Mouse (Mus musculus) midbrain, embryonic 12.5 days (tissue): ENCODE measurements around the gene Trip10. TPM values are rescaled to one million over a fixed set of nuclear protein-coding genes. Genes with fewer than 3 reads are reported as not detected.
A peak's percentile ranks its signal among the peaks of the same experiment; 100 is the strongest.

Source experiments
- ATAC-seq: fragments of 200-750 bp; cut with Nextera tagmentation; 2 replicates; pipeline ENCODE4 v1.8.0; 2017; ENCODE audit warnings: low read depth, moderate TSS enrichment, moderate library complexity; ENCODE audit not compliant: low FRiP score
- H3K27ac ChIP-seq: fragments of 300-500 bp; sonication (generic); replicated peaks from 2 replicates; pipeline ENCODE4 v1.5.1; 2016; ENCODE audit warnings: mild to moderate bottlenecking
- H3K27me3 ChIP-seq: fragments of 300-500 bp; sonication (generic); 2 replicates; pipeline ENCODE4 v1.6.1; 2016; ENCODE audit warnings: mild to moderate bottlenecking
- H3K36me3 ChIP-seq: fragments of 300-500 bp; sonication (generic); 2 replicates; pipeline ENCODE4 v1.6.1; 2016
- H3K4me1 ChIP-seq: fragments of 300-500 bp; sonication (generic); 2 replicates; pipeline ENCODE4 v1.6.1; 2016
- H3K4me2 ChIP-seq: fragments of 300-500 bp; sonication (generic); replicated peaks from 2 replicates; pipeline ENCODE4 v1.6.1; 2016; ENCODE audit warnings: mild to moderate bottlenecking, moderate library complexity
- H3K4me3 ChIP-seq: fragments of 300-500 bp; sonication (generic); 2 replicates; pipeline ENCODE4 v1.5.1; 2016; ENCODE audit warnings: mild to moderate bottlenecking
- H3K9ac ChIP-seq: fragments of 300-500 bp; sonication (generic); replicated peaks from 2 replicates; pipeline ENCODE4 v1.6.1; 2016; ENCODE audit warnings: mild to moderate bottlenecking, moderate library complexity
- H3K9me3 ChIP-seq: fragments of 300-500 bp; sonication (generic); 2 replicates; pipeline ENCODE4 v1.6.1; 2016; ENCODE audit warnings: mild to moderate bottlenecking
- WGBS: fragments of 180-500 bp; shearing (Covaris S2); methylation state at CpG from one replicate; pipeline ENCODE4 v1.1.7; 2016; 5-methylcytosine and 5-hydroxymethylcytosine counted together
- polyA plus RNA-seq: library from polyadenylated mRNA; unstranded; fragments of >200 nt; fragmentation: Nextera tagmentation; extraction: Ambion mirVana; gene quantifications from 2 replicates; pipeline ENCODE4 v1.2.1, GENCODE M21; 2016

Trip10 gene
- polyA plus RNA-seq: 23.5 and 26.6 TPM in 2 replicates

DNA sequence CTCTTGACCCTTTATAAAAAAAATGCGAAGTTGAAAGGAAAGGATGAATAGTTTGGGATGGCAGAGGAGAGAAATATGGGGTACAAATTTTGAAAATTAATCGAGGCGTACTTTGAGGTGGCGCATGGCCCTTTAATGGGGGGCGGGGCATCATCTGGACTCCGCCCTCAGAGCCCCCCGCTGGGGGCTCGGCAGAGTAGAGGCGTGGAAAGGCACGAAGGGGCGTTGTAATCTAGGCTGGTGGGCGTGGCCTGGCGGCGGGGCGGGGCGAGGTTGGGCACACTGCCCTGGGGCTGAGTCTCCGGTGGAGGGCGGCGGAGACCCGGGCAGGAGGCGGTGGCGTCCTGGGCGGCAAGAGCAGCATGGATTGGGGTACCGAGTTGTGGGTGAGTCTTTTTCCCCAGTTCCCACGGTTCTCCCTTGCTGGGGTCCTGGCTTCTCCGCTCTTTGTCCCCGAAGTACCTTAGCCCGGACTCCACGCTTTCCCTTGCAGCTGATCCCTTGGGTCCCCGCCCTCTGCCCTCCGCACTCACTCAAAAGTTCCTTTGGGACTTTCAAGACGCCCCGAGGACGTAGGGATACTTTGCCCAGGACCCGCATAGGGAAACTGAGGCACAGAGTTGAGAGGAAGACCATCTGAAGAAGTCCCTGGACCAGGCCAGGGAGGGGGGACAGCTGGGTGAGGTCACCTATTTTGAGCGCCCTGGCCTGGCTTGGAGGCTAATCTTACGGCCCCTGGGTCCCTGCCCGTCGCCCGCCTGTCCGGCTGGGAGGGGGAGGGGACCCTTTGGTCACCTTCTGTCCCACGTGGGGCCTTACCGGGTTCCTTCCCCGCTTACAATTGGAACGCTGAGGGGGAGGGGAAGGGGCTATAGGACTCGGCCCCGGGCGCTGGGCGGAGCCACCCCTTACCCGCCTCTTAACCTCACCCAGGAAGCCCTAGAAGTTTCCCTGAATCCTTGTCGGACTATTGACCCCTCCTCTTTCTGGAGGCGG, at the start of gene Trip10:
TSS of gene Trip10 (plus strand) at position 270 of the 996 bp plus-strand sequence.
- Histone ChIP-seq H3K27ac (peak within 1 kb of the TSS; percentile 85), H3K9me3 (no peaks in the 10 kb centered on the region), H3K36me3 (peaks cover 18% of the 10 kb centered on the region), H3K4me3 (peak within 1 kb of the TSS; percentile 71), H3K9ac (peak within 1 kb of the TSS; percentile 66), H3K4me2 (peak within 1 kb of the TSS; percentile 93), H3K27me3 (no peaks in the 10 kb centered on the region), H3K4me1 (peaks cover 32% of the 10 kb centered on the region)
- peak; percentile 20 for ATAC-seq
- WGBS: under 1% methylated on average over 46 of the region's 52 CpGs

DNA sequence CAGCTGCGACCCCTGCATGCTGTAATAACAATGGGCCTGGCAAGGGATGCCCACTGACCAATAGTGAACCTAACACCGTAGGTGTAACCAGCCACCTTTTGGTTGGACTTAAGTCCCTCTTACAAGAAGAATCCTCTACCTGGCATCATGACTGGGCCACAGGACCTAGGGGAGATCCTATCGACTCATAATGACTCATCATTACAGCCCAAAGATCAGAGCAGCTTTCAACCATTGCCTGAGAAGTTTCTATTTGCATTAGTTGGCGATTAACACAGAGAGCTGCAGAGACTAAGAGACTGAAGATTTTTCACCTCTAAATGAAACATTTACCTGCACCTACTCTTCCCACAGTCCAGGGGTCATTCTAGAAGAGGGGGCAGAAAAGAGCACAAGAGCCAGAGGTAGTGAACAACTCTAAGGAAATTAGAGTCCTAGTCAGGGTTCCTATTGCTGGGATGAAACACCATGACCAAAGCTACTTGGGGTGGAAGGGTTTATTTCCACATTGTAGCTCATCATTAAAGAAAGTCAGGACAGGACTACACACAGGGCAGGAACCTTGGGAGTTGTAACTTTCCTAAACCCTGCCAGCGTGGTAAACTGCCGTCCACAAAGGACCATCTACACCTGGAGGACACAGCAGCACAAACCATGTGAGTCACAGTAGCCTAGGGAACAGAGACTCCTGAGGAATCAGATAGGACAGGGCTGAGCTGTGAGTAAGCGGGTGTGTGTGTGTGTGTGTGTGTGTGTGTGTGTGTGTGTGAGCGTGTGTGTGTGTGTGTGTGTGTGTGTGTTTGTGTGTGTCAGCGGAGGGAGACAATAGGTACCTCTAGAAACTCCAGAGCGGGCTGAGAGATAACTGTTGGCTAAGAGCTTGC, 47.2 kb upstream of the Trip10 start:
- H3K27ac ChIP-seq: no peak overlapping the region
- H3K27me3 ChIP-seq: peaks cover 4% of the 10 kb centered on the region; the same call in 1 of the 2 replicates
- no peak overlapping the region for H3K9ac ChIP-seq
- H3K9me3 ChIP-seq: no peaks in the 10 kb centered on the region
- no peak for ATAC-seq
- WGBS: 83% methylated on average over 9 of the region's 10 CpGs
- H3K4me3 ChIP-seq: no peak overlapping the region
- no peaks in the 10 kb centered on the region for H3K36me3 ChIP-seq
- no peaks in the 10 kb centered on the region for H3K4me1 ChIP-seq
- H3K4me2 ChIP-seq: no peak overlapping the region

DNA sequence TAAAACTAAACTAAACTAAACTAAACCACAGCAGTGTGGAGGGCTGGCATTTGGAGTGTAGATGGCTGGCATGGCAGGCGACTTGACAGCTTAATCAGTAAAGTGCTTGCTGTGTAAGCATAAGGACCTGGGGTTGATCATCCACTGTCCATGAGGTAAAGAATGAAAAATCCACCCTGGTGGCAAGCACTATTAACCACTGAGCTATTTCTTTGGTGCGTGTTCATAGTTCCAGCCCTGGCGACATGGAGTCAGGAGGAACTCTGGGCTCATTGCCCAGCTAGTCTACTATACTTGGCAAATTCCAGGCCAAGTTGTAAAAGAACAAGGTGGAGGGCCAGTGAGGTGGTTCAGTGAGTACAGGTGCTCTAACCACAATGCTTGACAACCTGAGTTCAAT, 41.3 kb upstream of the Trip10 start:
- Histone ChIP-seq H3K4me2 (no peak overlapping the region), H3K9ac (no peak overlapping the region), H3K27ac (no peak overlapping the region), H3K4me1 (no peaks in the 10 kb centered on the region), H3K9me3 (no peaks in the 10 kb centered on the region), H3K27me3 (no peaks in the 10 kb centered on the region), H3K36me3 (no peaks in the 10 kb centered on the region), H3K4me3 (no peak overlapping the region)
- ATAC-seq: no peak
- 83% methylated on average over 3 of the region's 3 CpGs for WGBS

DNA sequence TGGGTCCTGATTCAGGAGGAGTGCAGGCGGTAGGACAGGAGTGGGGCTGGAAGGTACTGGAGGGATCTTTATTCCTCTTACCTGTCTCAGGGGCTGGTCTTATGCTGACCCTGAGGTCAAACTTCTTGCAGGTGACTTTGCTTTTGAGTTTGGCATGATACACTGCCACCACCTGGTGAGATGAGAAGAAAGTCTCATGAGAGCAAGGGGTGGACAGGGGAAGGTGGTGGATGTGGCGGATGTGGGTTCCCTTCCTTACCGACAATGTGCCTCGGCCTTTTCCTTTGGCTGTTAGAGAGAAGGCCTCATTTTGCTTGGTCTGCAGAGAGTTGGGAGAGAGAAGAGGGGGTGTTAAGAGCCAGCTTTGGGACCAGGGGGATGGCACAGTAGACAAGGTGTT, 39.9 kb upstream of the Trip10 start:
- no peaks in the 10 kb centered on the region for H3K36me3 ChIP-seq
- no peak for ATAC-seq
- no peak overlapping the region for H3K4me3 ChIP-seq
- H3K4me2 ChIP-seq: no peak overlapping the region
- no peaks in the 10 kb centered on the region for H3K27me3 ChIP-seq
- H3K4me1 ChIP-seq: no peaks in the 10 kb centered on the region
- H3K27ac ChIP-seq: no peak overlapping the region
- H3K9me3 ChIP-seq: no peaks in the 10 kb centered on the region
- H3K9ac ChIP-seq: no peak overlapping the region
- 86% methylated on average over 4 of the region's 4 CpGs for WGBS

DNA sequence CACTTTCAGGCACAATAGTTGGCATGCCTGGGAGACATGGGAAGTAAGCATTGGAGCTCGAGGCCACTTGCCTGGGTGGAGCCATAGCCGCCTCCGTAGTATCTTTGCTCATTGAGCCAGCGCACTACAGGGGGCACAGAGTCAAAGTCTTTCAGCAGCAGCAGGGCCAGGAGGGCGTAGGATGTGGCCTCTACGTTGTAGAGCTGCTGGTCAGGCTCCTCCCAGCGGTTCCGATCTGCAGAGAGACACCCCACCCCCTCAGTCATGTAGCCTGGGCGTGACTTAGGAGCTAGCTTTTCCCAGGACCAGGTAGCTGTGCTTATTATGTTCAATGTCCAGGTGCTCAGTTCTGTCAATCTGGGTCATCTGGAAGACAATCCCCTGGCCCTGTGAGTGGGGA, 37.8 kb upstream of the Trip10 start:
- no peak overlapping the region for H3K9ac ChIP-seq
- WGBS: 67% methylated on average over 9 of the region's 9 CpGs
- H3K36me3 ChIP-seq: no peaks in the 10 kb centered on the region
- no peak overlapping the region for H3K4me2 ChIP-seq
- H3K27ac ChIP-seq: no peak overlapping the region
- H3K4me1 ChIP-seq: no peaks in the 10 kb centered on the region
- ATAC-seq: no peak
- no peaks in the 10 kb centered on the region for H3K9me3 ChIP-seq
- no peak overlapping the region for H3K4me3 ChIP-seq
- no peaks in the 10 kb centered on the region for H3K27me3 ChIP-seq

DNA sequence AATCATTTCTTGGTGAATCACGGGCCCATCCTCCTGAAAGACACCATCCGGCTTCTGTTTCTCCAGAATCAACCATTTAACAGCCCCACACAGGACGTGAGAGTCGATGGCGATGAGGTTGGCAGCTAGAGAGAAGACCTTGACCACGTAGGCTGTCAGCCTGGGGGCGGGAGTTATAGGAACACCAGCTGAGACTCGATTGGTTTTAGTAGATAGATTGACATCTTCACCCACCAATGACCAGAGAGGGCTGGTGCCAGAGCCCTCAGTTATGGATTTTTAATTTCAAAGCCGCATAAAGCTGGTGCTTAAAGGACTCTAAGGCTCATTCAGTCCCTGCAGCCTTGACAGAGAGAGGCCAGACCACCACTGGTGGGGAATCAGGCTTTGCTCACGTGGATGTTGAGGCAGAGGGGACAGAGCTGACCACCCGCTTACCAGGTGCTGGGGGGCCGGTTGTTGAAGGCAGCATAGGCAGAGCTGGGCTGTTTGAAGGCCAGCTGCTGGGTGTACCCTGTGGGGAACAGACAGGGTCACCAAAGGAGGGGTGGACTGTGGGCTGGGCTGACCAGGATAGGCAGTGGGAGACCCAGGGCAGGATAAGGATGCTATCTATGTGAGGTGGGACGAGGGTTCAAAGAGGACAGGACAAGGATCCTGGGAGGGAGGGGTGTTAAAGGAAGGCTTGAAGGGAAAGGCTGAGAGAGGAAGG, 34.4 kb upstream of the Trip10 start:
- Histone ChIP-seq H3K9me3 (no peaks in the 10 kb centered on the region), H3K27me3 (peaks cover 13% of the 10 kb centered on the region), H3K4me2 (peak overlapping the region; percentile 21; the same call in 1 of the 2 replicates), H3K4me1 (no peaks in the 10 kb centered on the region), H3K27ac (no peak overlapping the region), H3K36me3 (no peaks in the 10 kb centered on the region), H3K4me3 (no peak overlapping the region), H3K9ac (no peak overlapping the region)
- 48% methylated on average over 13 of the region's 13 CpGs for WGBS
- peak; percentile 77 for ATAC-seq

DNA sequence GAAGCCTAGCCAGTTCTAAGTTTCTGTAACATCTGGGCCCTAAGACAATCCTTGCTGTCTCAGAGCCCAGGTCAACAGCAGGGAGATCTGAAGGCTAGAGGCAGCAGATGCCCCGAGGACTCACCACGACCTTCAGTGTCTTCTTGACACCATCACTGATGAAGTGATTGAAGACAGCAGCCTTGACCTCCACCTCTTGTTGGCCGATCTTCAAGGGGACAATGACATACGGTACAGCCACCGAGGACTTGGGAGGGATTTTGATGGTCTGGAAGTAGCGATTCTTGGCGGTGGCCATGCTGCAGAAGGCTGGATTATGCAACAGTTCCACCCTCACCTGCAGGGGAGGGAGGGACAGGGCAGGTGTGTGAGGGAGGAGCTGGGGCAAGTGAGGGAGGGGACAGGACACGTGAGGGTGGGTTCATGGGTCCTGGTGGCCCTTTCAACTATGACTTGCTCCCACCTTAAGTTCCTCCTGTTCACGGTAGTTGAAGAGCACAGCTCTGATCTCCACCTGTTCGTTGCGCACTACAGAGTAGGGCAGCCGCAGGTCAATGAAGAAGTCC, 30.8 kb upstream of the Trip10 start:
- no peak overlapping the region for H3K9ac ChIP-seq
- no peak for ATAC-seq
- no peaks in the 10 kb centered on the region for H3K4me1 ChIP-seq
- no peak overlapping the region for H3K27ac ChIP-seq
- 83% methylated on average over 12 of the region's 12 CpGs for WGBS
- H3K4me2 ChIP-seq: no peak overlapping the region
- no peaks in the 10 kb centered on the region for H3K36me3 ChIP-seq
- H3K4me3 ChIP-seq: no peak overlapping the region
- peaks cover 13% of the 10 kb centered on the region for H3K27me3 ChIP-seq
- no peaks in the 10 kb centered on the region for H3K9me3 ChIP-seq

DNA sequence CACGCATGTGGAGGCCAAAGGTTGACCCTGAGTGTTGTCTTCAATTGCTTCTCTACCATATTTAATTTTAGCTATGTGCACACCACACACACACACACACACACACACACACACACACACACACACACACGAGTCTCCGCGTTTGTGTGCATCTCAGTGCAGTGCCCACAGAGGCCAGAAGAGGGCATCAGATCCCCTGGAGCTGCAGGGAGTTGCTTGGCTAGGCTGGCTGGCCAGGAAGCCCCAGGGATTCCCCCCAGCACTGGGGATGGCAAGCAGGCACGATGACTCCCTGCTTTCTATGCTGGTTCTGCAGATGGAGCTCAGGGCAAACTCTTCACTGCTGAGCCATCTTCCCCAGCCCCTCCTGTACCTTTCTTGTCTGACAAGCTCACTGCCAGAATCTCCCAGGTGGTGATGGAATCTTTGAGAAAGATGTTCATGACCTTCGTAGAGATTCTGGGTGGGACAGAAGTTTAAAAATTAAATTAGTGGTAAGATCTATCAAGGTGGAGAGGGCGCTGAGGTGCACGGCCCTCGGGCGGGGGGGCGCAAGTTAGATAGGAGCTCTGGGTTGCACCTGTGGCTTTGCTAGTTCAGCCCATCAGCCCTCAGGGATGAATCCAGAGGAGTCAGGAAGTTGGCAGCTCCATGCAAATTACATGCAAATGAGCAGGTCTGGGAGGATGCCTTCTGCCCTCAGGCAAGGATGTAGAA, 29.9 kb upstream of the Trip10 start:
- Histone ChIP-seq H3K27me3 (peaks cover 13% of the 10 kb centered on the region), H3K9ac (no peak overlapping the region), H3K4me3 (no peak overlapping the region), H3K36me3 (no peaks in the 10 kb centered on the region), H3K4me2 (no peak overlapping the region), H3K4me1 (no peaks in the 10 kb centered on the region), H3K27ac (no peak overlapping the region), H3K9me3 (no peaks in the 10 kb centered on the region)
- ATAC-seq: no peak; the same call in 1 of the 2 replicates
- 26% methylated on average over 11 of the region's 11 CpGs for WGBS

DNA sequence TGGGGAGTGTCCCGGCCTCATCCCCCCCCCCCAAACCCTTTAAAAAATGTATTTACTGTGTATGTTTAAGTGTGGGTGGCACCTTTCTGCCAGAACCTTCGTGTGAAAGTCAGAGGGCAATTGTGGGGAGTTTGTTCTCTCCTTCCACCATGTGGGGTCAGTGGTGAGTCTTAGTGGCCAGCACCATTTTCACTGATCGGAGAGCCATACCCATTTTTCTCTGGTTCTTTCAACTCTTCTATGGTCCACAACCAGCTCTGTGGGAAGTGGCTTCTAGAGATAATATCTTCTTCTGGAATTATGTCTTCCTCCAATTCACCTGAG, 29.4 kb upstream of the Trip10 start:
- H3K9me3 ChIP-seq: no peaks in the 10 kb centered on the region
- H3K9ac ChIP-seq: no peak overlapping the region
- WGBS: 22% methylated on average over 3 of the region's 3 CpGs
- no peak overlapping the region for H3K27ac ChIP-seq
- H3K27me3 ChIP-seq: peaks cover 17% of the 10 kb centered on the region
- H3K4me3 ChIP-seq: no peak overlapping the region
- no peaks in the 10 kb centered on the region for H3K36me3 ChIP-seq
- no peak overlapping the region for H3K4me2 ChIP-seq
- H3K4me1 ChIP-seq: no peaks in the 10 kb centered on the region
- no peak for ATAC-seq

DNA sequence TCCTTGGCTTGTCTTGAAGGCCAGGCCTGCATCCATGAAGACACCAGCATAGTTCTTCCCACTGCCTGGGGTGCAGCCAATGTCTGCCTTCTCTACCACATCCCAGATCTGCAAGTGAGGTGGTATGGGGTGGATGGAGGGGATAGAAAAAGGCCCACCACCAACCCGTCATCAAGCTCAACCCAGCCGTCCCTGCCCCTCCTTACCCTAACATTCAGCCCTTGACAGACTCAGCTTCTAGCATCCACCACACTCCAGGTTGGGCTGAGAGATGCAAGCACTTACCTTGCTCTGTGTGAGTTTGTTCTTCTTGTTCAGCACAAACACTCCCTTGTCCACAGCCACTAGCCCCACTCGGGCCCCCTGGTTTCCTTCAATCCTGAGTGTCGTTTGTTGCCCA, 27.3 kb upstream of the Trip10 start:
- no peaks in the 10 kb centered on the region for H3K36me3 ChIP-seq
- WGBS: 82% methylated on average over 4 of the region's 4 CpGs
- H3K27ac ChIP-seq: no peak overlapping the region
- no peak overlapping the region for H3K4me2 ChIP-seq
- no peaks in the 10 kb centered on the region for H3K4me1 ChIP-seq
- ATAC-seq: no peak
- H3K27me3 ChIP-seq: peaks cover 18% of the 10 kb centered on the region
- no peaks in the 10 kb centered on the region for H3K9me3 ChIP-seq
- H3K4me3 ChIP-seq: no peak overlapping the region
- H3K9ac ChIP-seq: no peak overlapping the region

DNA sequence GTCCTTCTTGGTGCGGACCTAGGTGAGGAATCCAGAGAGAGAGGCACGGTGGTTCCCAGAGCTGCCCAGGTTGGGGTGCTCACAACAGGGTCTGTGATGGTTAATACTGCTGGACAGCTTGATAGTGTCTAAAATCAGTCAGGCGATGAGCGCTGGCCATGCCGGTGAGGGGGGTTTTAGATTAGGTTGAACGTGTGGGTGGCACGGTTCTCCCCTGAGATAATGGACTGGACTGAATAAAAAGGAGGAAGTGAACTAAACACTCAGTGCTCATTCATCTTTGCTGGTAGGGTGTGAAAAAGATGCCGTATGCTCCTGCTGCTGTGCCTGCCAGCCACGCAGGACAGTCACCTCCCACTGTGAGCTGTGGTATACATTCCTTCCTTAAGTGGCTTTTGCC, 25.9 kb upstream of the Trip10 start:
- Histone ChIP-seq H3K4me3 (no peak overlapping the region), H3K9ac (no peak overlapping the region), H3K36me3 (no peaks in the 10 kb centered on the region), H3K4me1 (no peaks in the 10 kb centered on the region), H3K27ac (no peak overlapping the region), H3K4me2 (no peak overlapping the region), H3K27me3 (peaks cover 11% of the 10 kb centered on the region), H3K9me3 (no peaks in the 10 kb centered on the region)
- 83% methylated on average over 9 of the region's 9 CpGs for WGBS
- no peak for ATAC-seq
